Mouse (Mus musculus) limb, embryonic 13.5 days (tissue): ENCODE results near the gene Csn1s2b. TPM values are rescaled to one million over a fixed set of nuclear protein-coding genes. Genes with fewer than 3 reads are reported as not detected.
"Not testable (repeated sequence)": the region's sequence is repeated elsewhere in the genome, so short reads cannot be mapped to it uniquely, and the experiment has no call there.

ENCODE experiments used
- ATAC-seq: fragments of 200-750 bp; cut with Nextera tagmentation; 2 replicates; pipeline ENCODE4 v1.8.0; 2017; ENCODE audit warnings: low read depth, moderate number of reproducible peaks, moderate TSS enrichment; ENCODE audit not compliant: low FRiP score
- H3K27ac ChIP-seq: fragments of 300-500 bp; sonication (generic); 2 replicates; pipeline ENCODE4 v1.5.1; 2015; ENCODE audit warnings: inconsistent platforms, mild to moderate bottlenecking, moderate library complexity
- H3K27me3 ChIP-seq: fragments of 300-500 bp; sonication (generic); 2 replicates; pipeline ENCODE4 v1.6.1; 2015; ENCODE audit warnings: mild to moderate bottlenecking, inconsistent platforms
- H3K36me3 ChIP-seq: fragments of 300-500 bp; sonication (generic); 2 replicates; pipeline ENCODE4 v1.6.1; 2015; ENCODE audit warnings: inconsistent platforms, mild to moderate bottlenecking, moderate library complexity
- H3K4me1 ChIP-seq: fragments of 300-500 bp; sonication (generic); 2 replicates; pipeline ENCODE4 v1.6.1; 2015; ENCODE audit warnings: inconsistent platforms
- H3K4me2 ChIP-seq: fragments of 300-500 bp; sonication (generic); replicated peaks from 2 replicates; pipeline ENCODE4 v1.6.1; 2015; ENCODE audit warnings: inconsistent platforms, mild to moderate bottlenecking, moderate library complexity
- H3K4me3 ChIP-seq: fragments of 300-500 bp; sonication (generic); 2 replicates; pipeline ENCODE4 v1.5.1; 2015; ENCODE audit warnings: moderate library complexity, mild to moderate bottlenecking, inconsistent platforms
- H3K9ac ChIP-seq: fragments of 300-500 bp; sonication (generic); 2 replicates; pipeline ENCODE4 v1.6.1; 2015; ENCODE audit warnings: mild to moderate bottlenecking, inconsistent platforms
- H3K9me3 ChIP-seq: fragments of 300-500 bp; sonication (generic); 2 replicates; pipeline ENCODE4 v1.6.1; 2016; ENCODE audit warnings: inconsistent platforms
- WGBS: fragments of 180-500 bp; shearing (Covaris S2); methylation state at CpG from one replicate; pipeline ENCODE4 v1.1.7; 2015; 5-methylcytosine and 5-hydroxymethylcytosine counted together
- polyA plus RNA-seq: library from polyadenylated mRNA; unstranded; fragments of >200 nt; fragmentation: Nextera tagmentation; extraction: Ambion mirVana; gene quantifications from 2 replicates; pipeline ENCODE4 v1.2.1, GENCODE M21; 2015

The Csn1s2b gene
- not detected in 2 replicates for polyA plus RNA-seq

- Histone ChIP-seq H3K4me1 (no peaks in the 10 kb centered on the region), H3K36me3 (no peaks in the 10 kb centered on the region), H3K9me3 (no peaks in the 10 kb centered on the region), H3K4me3 (no peak within 1 kb of the TSS), H3K4me2 (no peak within 1 kb of the TSS), H3K9ac (no peak within 1 kb of the TSS), H3K27ac (no peak within 1 kb of the TSS), H3K27me3 (no peaks in the 10 kb centered on the region)
- 76% methylated on average over 2 of the region's 2 CpGs for WGBS
- no peak for ATAC-seq
Measured at GRCm38 (mm10) chr5:87807782-87808181, at the start of gene Csn1s2b. Gene Csn1s2b, plus strand, starts transcription at chr5:87808082.

GRCm38 (mm10) chr5:87764546-87764945 is 43.3 kb upstream of the Csn1s2b start:
- no peak overlapping the region for H3K4me3 ChIP-seq
- no peak for ATAC-seq
- no peak overlapping the region for H3K4me2 ChIP-seq
- H3K27ac ChIP-seq = no peak overlapping the region
- H3K4me1 ChIP-seq = no peaks in the 10 kb centered on the region
- no peaks in the 10 kb centered on the region for H3K27me3 ChIP-seq
- H3K9ac ChIP-seq = no peak overlapping the region
- WGBS = 80% methylated on average over 3 of the region's 3 CpGs
- no peaks in the 10 kb centered on the region for H3K9me3 ChIP-seq
- H3K36me3 ChIP-seq = no peaks in the 10 kb centered on the region

- not testable (repeated sequence) for H3K36me3 ChIP-seq, H3K9ac ChIP-seq, H3K27ac ChIP-seq, H3K4me3 ChIP-seq, H3K27me3 ChIP-seq, H3K4me1 ChIP-seq, H3K4me2 ChIP-seq, ATAC-seq, H3K9me3 ChIP-seq
- 50% methylated on average over 2 of the region's 2 CpGs for WGBS
Measured at GRCm38 (mm10) chr5:87772151-87772550, 35.7 kb upstream of the Csn1s2b start.

- Histone ChIP-seq H3K4me3 (no peak within 1 kb of the TSS), H3K4me2 (no peak within 1 kb of the TSS), H3K27me3 (no peaks in the 10 kb centered on the region), H3K4me1 (no peaks in the 10 kb centered on the region), H3K36me3 (no peaks in the 10 kb centered on the region), H3K9me3 (no peaks in the 10 kb centered on the region), H3K9ac (no peak within 1 kb of the TSS), H3K27ac (no peak within 1 kb of the TSS)
- ATAC-seq = no peak
- WGBS = 73% methylated on average over 1 of the region's 1 CpGs
Measured at GRCm38 (mm10) chr5:87774267-87774666, 33.6 kb upstream of the Csn1s2b start, which contains the start of gene Csn1s2a. Gene Csn1s2a, plus strand, starts transcription at chr5:87774567.

- Histone ChIP-seq H3K36me3 (no peaks in the 10 kb centered on the region), H3K4me3 (no peak overlapping the region)
Measured at GRCm38 (mm10) chr5:87782731-87783130, 25.2 kb upstream of the Csn1s2b start.

GRCm38 (mm10) chr5:87809253-87809652 is 1.4 kb downstream of the Csn1s2b start:
- no peak for ATAC-seq
- Histone ChIP-seq H3K4me1 (no peaks in the 10 kb centered on the region), H3K4me3 (no peak overlapping the region), H3K9me3 (no peaks in the 10 kb centered on the region), H3K27ac (no peak overlapping the region), H3K9ac (no peak overlapping the region), H3K36me3 (no peaks in the 10 kb centered on the region), H3K27me3 (no peaks in the 10 kb centered on the region), H3K4me2 (no peak overlapping the region)
- WGBS = 72% methylated on average over 2 of the region's 2 CpGs

More at GRCm38 (mm10) chr5:87782731-87783130, 25.2 kb upstream of the Csn1s2b start:
- no peak overlapping the region for H3K9ac ChIP-seq
- H3K4me2 ChIP-seq = no peak overlapping the region
- no peaks in the 10 kb centered on the region for H3K9me3 ChIP-seq
- no peaks in the 10 kb centered on the region for H3K4me1 ChIP-seq
- 55% methylated on average over 4 of the region's 4 CpGs for WGBS
- no peak overlapping the region for H3K27ac ChIP-seq
- H3K27me3 ChIP-seq = no peaks in the 10 kb centered on the region
- no peak for ATAC-seq

- H3K27me3 ChIP-seq = no peaks in the 10 kb centered on the region
- no peak within 1 kb of the TSS for H3K9ac ChIP-seq
- no peak within 1 kb of the TSS for H3K27ac ChIP-seq
- no peaks in the 10 kb centered on the region for H3K36me3 ChIP-seq
- no peaks in the 10 kb centered on the region for H3K9me3 ChIP-seq
- H3K4me1 ChIP-seq = no peaks in the 10 kb centered on the region
- ATAC-seq = no peak
- H3K4me3 ChIP-seq = no peak within 1 kb of the TSS
- WGBS = 74% methylated on average over 1 of the region's 1 CpGs
- H3K4me2 ChIP-seq = no peak within 1 kb of the TSS
Measured at GRCm38 (mm10) chr5:87825386-87825785, 17.5 kb downstream of the Csn1s2b start, which contains the start of gene Prr27. Gene Prr27, plus strand, starts transcription at chr5:87825686.

GRCm38 (mm10) chr5:87855136-87855716 is 47.3 kb downstream of the Csn1s2b start:
- H3K27ac ChIP-seq = no peak overlapping the region
- no peaks in the 10 kb centered on the region for H3K27me3 ChIP-seq
- H3K4me1 ChIP-seq = no peaks in the 10 kb centered on the region
- no peaks in the 10 kb centered on the region for H3K36me3 ChIP-seq
- H3K4me2 ChIP-seq = no peak overlapping the region
- ATAC-seq = no peak
- 79% methylated on average over 3 of the region's 3 CpGs for WGBS
- H3K9me3 ChIP-seq = no peaks in the 10 kb centered on the region
- no peak overlapping the region for H3K9ac ChIP-seq
- no peak overlapping the region for H3K4me3 ChIP-seq

- no peak overlapping the region for H3K4me2 ChIP-seq
- no peaks in the 10 kb centered on the region for H3K9me3 ChIP-seq
- H3K4me1 ChIP-seq = no peaks in the 10 kb centered on the region
- H3K9ac ChIP-seq = no peak overlapping the region
- no peak for ATAC-seq
- no peaks in the 10 kb centered on the region for H3K36me3 ChIP-seq
- no peak overlapping the region for H3K27ac ChIP-seq
- 76% methylated on average over 2 of the region's 2 CpGs for WGBS
- no peaks in the 10 kb centered on the region for H3K27me3 ChIP-seq
- no peak overlapping the region for H3K4me3 ChIP-seq
Measured at GRCm38 (mm10) chr5:87870084-87870483, 62.2 kb downstream of the Csn1s2b start.

GRCm38 (mm10) chr5:87871423-87871822 is 63.5 kb downstream of the Csn1s2b start:
- Histone ChIP-seq H3K27ac (no peak overlapping the region), H3K9ac (no peak overlapping the region), H3K27me3 (no peaks in the 10 kb centered on the region), H3K9me3 (no peaks in the 10 kb centered on the region), H3K4me3 (no peak overlapping the region), H3K36me3 (no peaks in the 10 kb centered on the region), H3K4me1 (no peaks in the 10 kb centered on the region), H3K4me2 (no peak overlapping the region)
- ATAC-seq = no peak
- WGBS = 36% methylated on average over 4 of the region's 4 CpGs

Other genes with a start within 250 kb of the Csn1s2b start
- gene Sult1d1, start 239.1 kb upstream of the Csn1s2b start, polyA plus RNA-seq = not detected in 2 replicates
- gene Sult1e1, start 216.5 kb upstream of the Csn1s2b start, polyA plus RNA-seq = 0.11 TPM in 1 of 2 replicates, not detected in the other
- gene Csn1s1, start 141.9 kb upstream of the Csn1s2b start, polyA plus RNA-seq = not detected in 2 replicates
- not detected in 2 replicates for gene Csn2, start 108.5 kb upstream of the Csn1s2b start, polyA plus RNA-seq
- gene Csn1s2a, start 33.5 kb upstream of the Csn1s2b start, polyA plus RNA-seq = not detected in 2 replicates
- not detected in 2 replicates for gene Prr27, start 17.6 kb downstream of the Csn1s2b start, polyA plus RNA-seq
- gene Odam, start 76.9 kb downstream of the Csn1s2b start, polyA plus RNA-seq = not detected in 2 replicates
- gene Csn3, start 117.5 kb downstream of the Csn1s2b start, polyA plus RNA-seq = 0.14 and 0.38 TPM in 2 replicates
- gene 2310003L06Rik, start 161.4 kb downstream of the Csn1s2b start, polyA plus RNA-seq = not detected in 2 replicates
- gene Gm28434, start 161.4 kb downstream of the Csn1s2b start, polyA plus RNA-seq = not detected in 2 replicates
- not detected in 2 replicates for gene Cabs1, start 171.4 kb downstream of the Csn1s2b start, polyA plus RNA-seq
- not detected in 2 replicates for gene Smr3a, start 194.5 kb downstream of the Csn1s2b start, polyA plus RNA-seq